Mouse (Mus musculus) kidney, embryonic 14.5 days (tissue): ENCODE data around the gene Isg20l2. TPM values are rescaled to one million over a fixed set of nuclear protein-coding genes. Genes with fewer than 3 reads are reported as not detected.

Experiments used
- ATAC-seq: fragments of 200-750 bp; cut with Nextera tagmentation; 2 replicates; pipeline ENCODE4 v1.8.0; 2017; ENCODE audit warnings: moderate number of reproducible peaks, mild to moderate bottlenecking, moderate TSS enrichment, moderate library complexity; ENCODE audit not compliant: low FRiP score, low TSS enrichment
- H3K27ac ChIP-seq: fragments of 300-500 bp; sonication (generic); 2 replicates; pipeline ENCODE4 v1.5.1; 2014; ENCODE audit warnings: low read depth, mild to moderate bottlenecking, low read length, moderate library complexity, mixed read lengths
- H3K27me3 ChIP-seq: fragments of 300-500 bp; sonication (generic); 2 replicates; pipeline ENCODE4 v1.6.1; 2014; ENCODE audit warnings: mild to moderate bottlenecking, low read length; ENCODE audit not compliant: control insufficient read depth, insufficient read depth
- H3K36me3 ChIP-seq: fragments of 300-500 bp; sonication (generic); 2 replicates; pipeline ENCODE4 v1.6.1; 2014; ENCODE audit warnings: low read length, mixed read lengths; ENCODE audit not compliant: control insufficient read depth, insufficient read depth
- H3K4me1 ChIP-seq: fragments of 300-500 bp; sonication (generic); 2 replicates; pipeline ENCODE4 v1.6.1; 2014; ENCODE audit warnings: low read length, mixed read lengths; ENCODE audit not compliant: control insufficient read depth, insufficient read depth
- H3K4me2 ChIP-seq: fragments of 300-500 bp; sonication (generic); replicated peaks from 2 replicates; pipeline ENCODE4 v1.6.1; 2014; ENCODE audit warnings: low read depth, mild to moderate bottlenecking, low read length
- H3K4me3 ChIP-seq: fragments of 300-500 bp; sonication (generic); 2 replicates; pipeline ENCODE4 v1.5.1; 2014; ENCODE audit warnings: mild to moderate bottlenecking, low read length
- H3K9ac ChIP-seq: fragments of 300-500 bp; sonication (generic); 2 replicates; pipeline ENCODE4 v1.6.1; 2014; ENCODE audit warnings: low read depth, mild to moderate bottlenecking, low read length, moderate library complexity
- H3K9me3 ChIP-seq: fragments of 300-500 bp; sonication (generic); 2 replicates; pipeline ENCODE4 v1.6.1; 2016; ENCODE audit warnings: low read length; ENCODE audit not compliant: control insufficient read depth
- WGBS: fragments of 180-500 bp; shearing (Covaris S2); extraction: QIAGEN DNeasy Blood & Tissue Kit; methylation state at CpG from one replicate; pipeline ENCODE4 v1.1.7; 2014; 5-methylcytosine and 5-hydroxymethylcytosine counted together
- polyA plus RNA-seq: library from polyadenylated mRNA; unstranded; fragments of >200 nt; fragmentation: Nextera tagmentation; extraction: Ambion mirVana; gene quantifications from 2 replicates; pipeline ENCODE4 v1.2.1, GENCODE M21; 2014

The Isg20l2 gene
- polyA plus RNA-seq, 1 experiment from 2014 or later, result 45.5 TPM

DNA sequence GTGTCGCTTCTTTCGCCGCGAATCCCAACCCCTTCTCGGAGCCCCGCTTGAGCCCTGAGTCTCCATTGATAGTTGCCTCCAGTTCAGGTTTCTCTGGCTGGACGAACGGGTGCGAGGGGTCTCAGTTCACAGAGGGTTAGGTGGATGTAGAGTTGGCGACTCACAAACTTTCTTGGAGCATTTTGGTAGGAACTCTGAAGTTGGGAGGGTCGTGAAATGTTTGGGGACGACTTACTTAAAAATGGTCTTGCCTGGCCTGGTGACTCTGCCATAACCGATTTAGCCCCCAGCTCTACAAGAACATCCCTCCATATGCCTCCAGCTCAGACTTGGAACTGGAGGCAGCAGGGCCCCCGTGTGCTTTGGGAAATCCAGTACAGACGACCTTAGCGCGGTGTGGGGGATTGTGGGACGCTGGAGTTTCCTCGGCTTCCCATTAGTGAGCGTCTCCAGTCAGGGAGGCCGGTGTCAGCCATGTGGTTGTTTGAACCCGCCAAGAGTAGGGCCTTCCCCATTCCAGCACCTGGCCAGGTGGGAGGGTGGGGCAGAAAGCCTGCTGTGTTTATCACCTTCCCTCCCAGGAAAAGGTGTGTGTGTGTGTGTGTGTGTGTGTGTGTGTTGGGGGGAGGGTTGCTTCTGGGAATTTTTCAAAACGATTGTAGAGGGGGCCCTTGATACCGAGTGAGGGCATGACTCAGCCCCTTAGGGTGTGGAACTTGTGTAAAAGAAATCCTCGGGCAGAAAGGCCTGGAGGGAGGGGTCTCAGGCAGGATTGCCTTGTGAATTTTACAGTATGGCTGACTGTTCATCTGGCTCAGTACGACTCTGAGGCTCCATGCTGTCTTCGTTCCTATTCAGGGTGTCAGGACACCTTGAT lies 22.9 kb upstream of the Isg20l2 start:
- Histone ChIP-seq H3K36me3 (no peaks in the 10 kb centered on the region), H3K9me3 (no peaks in the 10 kb centered on the region), H3K9ac (peak overlapping the region; percentile 99), H3K27me3 (no peaks in the 10 kb centered on the region), H3K4me1 (peaks cover 31% of the 10 kb centered on the region), H3K4me2 (peak overlapping the region; percentile 69), H3K4me3 (peak overlapping the region; percentile 99), H3K27ac (peak overlapping the region; percentile 94)
- under 1% methylated on average over 27 of the region's 27 CpGs for WGBS
- no peak for ATAC-seq

DNA sequence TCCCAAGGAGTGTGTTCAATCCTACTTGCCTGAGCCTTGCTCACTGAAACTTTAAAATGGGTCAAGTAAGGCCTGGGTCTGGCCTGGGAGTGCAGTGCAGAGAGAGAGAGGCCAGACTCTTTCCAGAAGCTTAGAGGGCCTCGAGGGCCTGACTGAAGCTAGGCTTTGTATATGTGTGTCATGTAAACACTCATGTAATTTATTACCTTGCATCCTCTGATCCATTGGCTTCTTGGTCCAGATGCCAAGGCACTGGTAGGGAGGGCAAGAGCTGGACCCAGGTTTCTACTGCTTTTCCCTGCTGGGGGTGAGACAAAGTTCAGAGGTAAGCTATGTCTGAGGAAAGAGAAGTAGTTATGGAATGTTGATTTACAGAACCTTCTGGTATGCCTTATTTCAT lies 22.2 kb upstream of the Isg20l2 start:
- H3K9ac ChIP-seq, result peak overlapping the region; percentile 99
- no peaks in the 10 kb centered on the region for H3K27me3 ChIP-seq
- peak overlapping the region; percentile 94; the same call in 1 of the 2 replicates for H3K27ac ChIP-seq
- H3K4me2 ChIP-seq, result peak overlapping the region; percentile 69
- 0% methylated on average over 1 of the region's 1 CpGs for WGBS
- no peak for ATAC-seq
- peak overlapping the region; percentile 99 for H3K4me3 ChIP-seq
- H3K9me3 ChIP-seq, result no peaks in the 10 kb centered on the region
- H3K36me3 ChIP-seq, result peaks cover under 1% of the 10 kb centered on the region; the same call in 1 of the 2 replicates
- H3K4me1 ChIP-seq, result peaks cover 31% of the 10 kb centered on the region

GRCm38 (mm10) chr3:87909381-87909780 lies 20.7 kb upstream of the Isg20l2 start:
- H3K4me1 ChIP-seq, result peaks cover 31% of the 10 kb centered on the region
- H3K4me3 ChIP-seq, result no peak overlapping the region
- no peak for ATAC-seq
- peaks cover 15% of the 10 kb centered on the region for H3K36me3 ChIP-seq
- WGBS, result 95% methylated on average over 2 of the region's 2 CpGs
- peak overlapping the region; percentile 69 for H3K4me2 ChIP-seq
- no peaks in the 10 kb centered on the region for H3K27me3 ChIP-seq
- no peaks in the 10 kb centered on the region for H3K9me3 ChIP-seq
- H3K9ac ChIP-seq, result peak overlapping the region; percentile 53; the same call in 1 of the 2 replicates
- peak overlapping the region; percentile 62 for H3K27ac ChIP-seq

DNA sequence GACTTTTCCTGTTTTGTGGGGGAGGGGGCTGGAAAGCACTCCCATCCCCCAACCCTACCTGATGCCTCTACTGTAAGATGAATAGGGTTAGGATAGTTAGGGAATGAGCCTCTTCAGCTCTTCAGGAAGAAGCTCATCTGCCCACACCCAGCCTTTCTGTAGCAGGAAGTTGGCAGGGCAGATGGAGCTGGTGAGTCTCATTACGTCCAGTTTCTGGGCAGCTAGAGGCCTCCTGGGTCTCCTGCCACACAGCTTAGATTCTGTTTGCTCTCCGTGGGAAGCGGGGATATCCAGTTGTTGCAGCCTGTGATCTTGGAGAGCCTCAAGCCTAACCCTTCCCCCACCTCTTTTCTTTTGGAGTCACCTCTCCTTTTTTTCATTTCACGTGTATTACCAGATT lies 20.2 kb upstream of the Isg20l2 start:
- H3K27me3 ChIP-seq, result no peaks in the 10 kb centered on the region
- no peak for ATAC-seq
- peak overlapping the region; percentile 36 for H3K4me3 ChIP-seq
- H3K4me1 ChIP-seq, result peaks cover 31% of the 10 kb centered on the region
- peak overlapping the region; percentile 53; the same call in 1 of the 2 replicates for H3K9ac ChIP-seq
- H3K27ac ChIP-seq, result peak overlapping the region; percentile 83
- 9% methylated on average over 4 of the region's 4 CpGs for WGBS
- H3K9me3 ChIP-seq, result no peaks in the 10 kb centered on the region
- H3K36me3 ChIP-seq, result peaks cover 20% of the 10 kb centered on the region
- peak overlapping the region; percentile 69 for H3K4me2 ChIP-seq

- Histone ChIP-seq H3K4me3 (peak overlapping the region; percentile 36), H3K27ac (peak overlapping the region; percentile 83), H3K9ac (peak overlapping the region; percentile 53; the same call in 1 of the 2 replicates), H3K4me1 (peaks cover 31% of the 10 kb centered on the region), H3K27me3 (no peaks in the 10 kb centered on the region), H3K36me3 (peaks cover 27% of the 10 kb centered on the region), H3K9me3 (no peaks in the 10 kb centered on the region), H3K4me2 (peak overlapping the region; percentile 69)
- peak; percentile 50 for ATAC-seq
- 12% methylated on average over 12 of the region's 12 CpGs for WGBS
Measured at GRCm38 (mm10) chr3:87910573-87911141, 19.5 kb upstream of the Isg20l2 start.

DNA sequence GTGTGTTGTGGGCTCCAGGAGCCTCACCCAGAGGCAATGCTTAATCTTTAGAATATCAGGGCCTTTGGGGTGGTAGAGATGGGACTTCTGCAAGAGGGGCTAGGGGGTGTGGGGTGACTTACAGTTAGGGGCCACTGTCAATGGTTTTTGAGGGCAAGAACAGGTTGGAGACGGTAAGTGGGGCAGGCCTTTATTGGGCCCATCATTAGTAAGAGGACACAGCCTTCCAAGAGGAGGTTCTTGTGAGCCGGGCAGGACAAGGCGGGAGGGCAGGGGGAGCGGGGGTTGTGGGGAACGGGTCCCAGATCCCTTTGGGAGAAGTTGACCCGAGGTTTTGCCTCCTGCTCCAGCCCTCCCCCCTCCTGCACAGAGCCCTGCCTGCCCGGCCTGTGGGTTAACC lies 16.6 kb upstream of the Isg20l2 start:
- Histone ChIP-seq H3K4me3 (no peak overlapping the region), H3K9ac (no peak overlapping the region), H3K36me3 (peaks cover 45% of the 10 kb centered on the region), H3K9me3 (no peaks in the 10 kb centered on the region), H3K27me3 (no peaks in the 10 kb centered on the region), H3K27ac (no peak overlapping the region), H3K4me1 (peaks cover 21% of the 10 kb centered on the region), H3K4me2 (no peak overlapping the region)
- WGBS, result 81% methylated on average over 7 of the region's 7 CpGs
- no peak for ATAC-seq

DNA sequence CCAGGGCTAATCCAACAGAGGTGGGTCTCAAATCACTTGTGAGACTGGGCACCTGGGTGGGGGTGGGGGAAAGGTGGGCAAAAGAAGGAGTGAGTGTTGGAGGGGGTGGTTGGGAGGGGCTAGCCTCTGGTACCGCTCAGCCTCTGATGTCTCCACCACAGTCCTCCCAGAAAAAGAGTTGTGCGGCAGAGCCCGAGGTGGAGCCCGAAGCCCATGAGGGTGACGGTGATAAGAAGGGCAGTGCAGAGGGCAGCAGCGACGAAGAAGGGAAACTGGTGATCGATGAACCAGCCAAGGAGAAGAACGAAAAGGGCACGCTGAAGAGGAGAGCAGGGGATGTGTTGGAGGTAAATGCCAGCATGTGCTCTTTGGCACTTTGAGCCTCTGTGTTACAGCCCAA lies 16.2 kb upstream of the Isg20l2 start:
- H3K4me1 ChIP-seq, result peaks cover 17% of the 10 kb centered on the region
- no peak overlapping the region for H3K4me2 ChIP-seq
- H3K27me3 ChIP-seq, result no peaks in the 10 kb centered on the region
- H3K9ac ChIP-seq, result no peak overlapping the region
- H3K9me3 ChIP-seq, result no peaks in the 10 kb centered on the region
- no peak for ATAC-seq
- no peak overlapping the region for H3K4me3 ChIP-seq
- peaks cover 45% of the 10 kb centered on the region for H3K36me3 ChIP-seq
- 96% methylated on average over 10 of the region's 10 CpGs for WGBS
- H3K27ac ChIP-seq, result no peak overlapping the region

GRCm38 (mm10) chr3:87916990-87917389 lies 13.1 kb upstream of the Isg20l2 start:
- Histone ChIP-seq H3K4me3 (no peak overlapping the region), H3K27ac (no peak overlapping the region), H3K4me1 (no peaks in the 10 kb centered on the region), H3K9ac (no peak overlapping the region), H3K36me3 (peaks cover 51% of the 10 kb centered on the region), H3K27me3 (no peaks in the 10 kb centered on the region), H3K4me2 (no peak overlapping the region), H3K9me3 (no peaks in the 10 kb centered on the region)
- WGBS, result 84% methylated on average over 1 of the region's 1 CpGs
- ATAC-seq, result no peak

- H3K4me3 ChIP-seq, result no peak overlapping the region
- no peaks in the 10 kb centered on the region for H3K27me3 ChIP-seq
- H3K27ac ChIP-seq, result no peak overlapping the region
- no peak overlapping the region for H3K4me2 ChIP-seq
- 91% methylated on average over 1 of the region's 1 CpGs for WGBS
- H3K4me1 ChIP-seq, result no peaks in the 10 kb centered on the region
- peaks cover 60% of the 10 kb centered on the region for H3K36me3 ChIP-seq
- no peak for ATAC-seq
- no peaks in the 10 kb centered on the region for H3K9me3 ChIP-seq
- no peak overlapping the region for H3K9ac ChIP-seq
Measured at GRCm38 (mm10) chr3:87918551-87918950, 11.6 kb upstream of the Isg20l2 start.
